27 mouse cellular contexts compared by ENCODE assay signal in genomic region chr6:54854859-54855258, GRCm38 (mm10). TPM values are rescaled to one million over a fixed set of nuclear protein-coding genes. Genes with fewer than 3 reads are reported as not detected.
A peak's percentile ranks its signal among the peaks of the same experiment; 100 is the strongest.
DNase-seq lines count a peak whose midpoint lies in the region; TF ChIP-seq lines count a peak whose summit lies in the region.
"Had no signal": no experiment of that assay in that cellular context is flagged by ENCODE, and none has a peak within 500 bp of the region (broad histone marks: within the 10 kb centered on the region; RNA-seq: fewer than 3 reads in every experiment).

No protein-coding gene starts in this region.

- no peak for TF ChIP-seq CTCF in spleen, adult 2 months (IDR thresholded peaks at IDR 0.05; ENCODE audit: extremely low read depth, insufficient read depth, insufficient read length, insufficient replicate concordance)
- TF ChIP-seq CTCF in heart, adult 2 months (IDR thresholded peaks at IDR 0.05), result no peak

- no peaks in the 10 kb centered on the region for H3K27me3 ChIP-seq in spleen, adult 2 months (ENCODE audit: control insufficient read depth, insufficient read depth, low read length)
- no peaks in the 10 kb centered on the region for H3K27me3 ChIP-seq in heart, adult 2 months (ENCODE audit: control insufficient read depth, insufficient read depth, low read length)
- H3K27me3 ChIP-seq: embryonic facial prominence, embryonic 13.5 days; forebrain, embryonic 13.5 days; heart, embryonic 15.5 days; hindbrain, embryonic 13.5 days; liver, embryonic 12.5 days; midbrain, embryonic 12.5 days; Patski; stomach, embryonic 15.5 days had no signal

- H3K36me3 ChIP-seq in spleen, adult 2 months (ENCODE audit: control insufficient read depth, insufficient read depth, low read length), result no peaks in the 10 kb centered on the region
- peaks cover 13% of the 10 kb centered on the region for H3K36me3 ChIP-seq in heart, adult 2 months (ENCODE audit: control insufficient read depth, insufficient read depth, low read length)
- H3K36me3 ChIP-seq: embryonic facial prominence, embryonic 13.5 days; heart, embryonic 15.5 days; hindbrain, embryonic 13.5 days; liver, embryonic 12.5 days; midbrain, embryonic 12.5 days; stomach, embryonic 15.5 days had no signal

- intact Hi-C loops in heart, adult 2 months (cut with DNase I), result loop anchor here (5.0 kb wide), 1 partner anchor 38 kb away; the partner anchor contains the start of gene Znrf2

- H3K27ac ChIP-seq in spleen, adult 2 months (ENCODE audit: insufficient read depth, low read length), result peak overlapping the region; percentile 40; the same call in 1 of the 2 replicates
- peak overlapping the region; percentile 50 for H3K27ac ChIP-seq in brown adipose tissue, adult 24 weeks (replicated peaks; ENCODE audit: low read depth, low read length)
- H3K27ac ChIP-seq in heart, adult 2 months, result no peak overlapping the region
- H3K27ac ChIP-seq: embryonic facial prominence, embryonic 13.5 days; forebrain, embryonic 13.5 days; gastrocnemius, adult 2 months; heart, embryonic 15.5 days; hindbrain, embryonic 13.5 days; layer of hippocampus, adult 2 months; liver, embryonic 12.5 days; midbrain, embryonic 12.5 days; stomach, embryonic 15.5 days had no signal

- WGBS in spleen, adult 2 months, result 73% methylated on average over 4 of the region's 4 CpGs
- 79% methylated on average over 4 of the region's 4 CpGs for WGBS in heart, adult 2 months

- no peak overlapping the region for H3K9ac ChIP-seq in heart, adult 2 months (ENCODE audit: low read depth, low read length)
- H3K9ac ChIP-seq: embryonic facial prominence, embryonic 13.5 days; forebrain, embryonic 13.5 days; heart, embryonic 15.5 days; hindbrain, embryonic 13.5 days; liver, embryonic 12.5 days; midbrain, embryonic 12.5 days; stomach, embryonic 15.5 days had no signal

- H3K4me3 ChIP-seq in spleen, adult 2 months (ENCODE audit: extremely low read depth, insufficient read depth, insufficient read length), result no peak overlapping the region
- no peak overlapping the region for H3K4me3 ChIP-seq in brown adipose tissue, adult 24 weeks (ENCODE audit: insufficient read depth, low read depth, low read length)
- H3K4me3 ChIP-seq in heart, adult 2 months, result no peak overlapping the region
- H3K4me3 ChIP-seq: embryonic facial prominence, embryonic 13.5 days; forebrain, embryonic 13.5 days; gastrocnemius, adult 2 months; heart, embryonic 15.5 days; hindbrain, embryonic 13.5 days; layer of hippocampus, adult 2 months; liver, embryonic 12.5 days; midbrain, embryonic 12.5 days; stomach, embryonic 15.5 days had no signal

- no peak for DNase-seq in spleen, adult 2 months (ENCODE audit: low read depth in 1 of 2, low spot score in 2 of 2)
- no peak for DNase-seq in spleen, adult 12 weeks (ENCODE audit: low spot score)
- DNase-seq in ES-CJ7 (ENCODE audit: low read depth, low spot score), result peak; percentile 96
- DNase-seq in naive thymus-derived CD4-positive, alpha-beta T cell, adult 2 months (ENCODE audit: low read depth), result peak; percentile 49
- DNase-seq in urinary bladder, adult 2 months (ENCODE audit: low spot score), result no peak
- DNase-seq in kidney, adult 11 months, result no peak
- DNase-seq in heart, adult 2 months, result no peak
- DNase-seq: adrenal gland, postnatal 25 days; cerebellum, adult 11-12 months; cerebellum, postnatal 10 days; gastrocnemius, adult 2 months; heart, postnatal 36 days; kidney, adult 9 months; kidney, postnatal 25 days; lung, adult 2 months; right cerebral cortex, postnatal 25 days; thymus, adult 18-20 months had no signal

- no peak for TF ChIP-seq POLR2A in spleen, adult 2 months (IDR thresholded peaks at IDR 0.05; ENCODE audit: low read depth, low read length)
- no peak for TF ChIP-seq POLR2A in heart, adult 2 months (IDR thresholded peaks at IDR 0.05; ENCODE audit: insufficient read depth, low read depth, low read length)

- TF ChIP-seq EP300 in heart, adult 2 months (IDR thresholded peaks at IDR 0.05; ENCODE audit: insufficient read depth, low read depth, low read length), result no peak

- H3K79me2 ChIP-seq in heart, adult 2 months (replicated peaks; ENCODE audit: control insufficient read depth, insufficient read depth, low read length), result peaks cover 4% of the 10 kb centered on the region; the same call in 1 of the 2 replicates

- H3K4me1 ChIP-seq in spleen, adult 2 months (ENCODE audit: control insufficient read depth, insufficient read depth, insufficient read length), result peaks cover 30% of the 10 kb centered on the region
- peaks cover 13% of the 10 kb centered on the region for H3K4me1 ChIP-seq in brown adipose tissue, adult 24 weeks (ENCODE audit: control insufficient read depth, insufficient read depth, insufficient read length, low read length)
- peaks cover 9% of the 10 kb centered on the region for H3K4me1 ChIP-seq in heart, adult 2 months (ENCODE audit: control insufficient read depth, insufficient read depth, low read length)
- H3K4me1 ChIP-seq: embryonic facial prominence, embryonic 13.5 days had no signal

RNA-seq across cellular contexts. Expression of gene Znrf2, which starts 38.1 kb away (rescaled TPM):
- 10.8 and 12.2 TPM in 2 replicates for polyA plus RNA-seq in spleen, adult 2 months (2012; rRNA removed)
- polyA plus RNA-seq in brown adipose tissue, adult 24 weeks (2012; ENCODE audit: insufficient read depth, insufficient read length, missing spikeins), result 36.9 and 40.8 TPM in 2 replicates
- 10.4 and 12.0 TPM in 2 replicates for polyA plus RNA-seq in urinary bladder, adult 2 months (2012; rRNA removed)
- 10 to 100 TPM; 12.1 to 22.1 TPM for total RNA-seq in heart, adult 2 months (2021)
- polyA plus RNA-seq in heart, adult 2 months (2012; rRNA removed), result 5.4 and 9.8 TPM in 2 replicates

Comparison
In these comparisons a context has a peak if more than half of its experiments do, and no peak if none do; other contexts are left out.
1. DNase-seq: peak in ES-CJ7 (single experiment) and naive thymus-derived CD4-positive, alpha-beta T cell, adult 2 months (single experiment); none in spleen, adult 2 months (0 of 2), spleen, adult 12 weeks (single experiment), urinary bladder, adult 2 months (single experiment), kidney, adult 11 months (single experiment) and heart, adult 2 months (0 of 2).